Mouse (Mus musculus) thymus, postnatal 36 days (tissue): ENCODE data around the gene Daxx.
A peak's percentile ranks its signal among the peaks of the same experiment; 100 is the strongest.

Experiments
- DNase-seq, 2 experiments: peaks; one replicate each; pipeline ENCODE4 v3.0.0; 2022; ENCODE audit warnings: mixed read lengths in 2 of 2

Daxx gene

GRCm38 (mm10) chr17:33921361-33921760 is 12.1 kb downstream of the Daxx start:
- DNase-seq: no peak

- peak; percentile 53 to 58 for DNase-seq
Measured at GRCm38 (mm10) chr17:33924577-33925283, 15.5 kb downstream of the Daxx start.

GRCm38 (mm10) chr17:33925406-33926116 is 16.3 kb downstream of the Daxx start:
- DNase-seq: peak in 1 of 2 experiments; percentile 19

GRCm38 (mm10) chr17:33926207-33926932 is 17.2 kb downstream of the Daxx start:
- peak in 1 of 2 experiments; percentile 45 for DNase-seq

- peak in 1 of 2 experiments; percentile 7 for DNase-seq
Measured at GRCm38 (mm10) chr17:33928251-33928947, 19.2 kb downstream of the Daxx start.

GRCm38 (mm10) chr17:33929371-33930279 is 20.4 kb downstream of the Daxx start, which contains the start of gene Rgl2:
Gene Rgl2, plus strand, starts transcription at chr17:33929543.
- DNase-seq: peak; percentile 95 to 96

GRCm38 (mm10) chr17:33930280-33931158 is 21.3 kb downstream of the Daxx start:
- DNase-seq: peak; percentile 76 to 87

GRCm38 (mm10) chr17:33931159-33931866 is 22.1 kb downstream of the Daxx start:
- DNase-seq: peak in 1 of 2 experiments; percentile 53

- DNase-seq: peak in 1 of 2 experiments; percentile 20
Measured at GRCm38 (mm10) chr17:33931947-33932346, 22.7 kb downstream of the Daxx start.

GRCm38 (mm10) chr17:33932448-33932847 is 23.2 kb downstream of the Daxx start:
- DNase-seq: peak in 1 of 2 experiments; percentile 22

GRCm38 (mm10) chr17:33932970-33933369 is 23.8 kb downstream of the Daxx start:
- peak in 1 of 2 experiments; percentile 9 for DNase-seq

- DNase-seq: peak in 1 of 2 experiments; percentile 11
Measured at GRCm38 (mm10) chr17:33935422-33936055, 26.3 kb downstream of the Daxx start.

- peak in 1 of 2 experiments; percentile 16 for DNase-seq
Measured at GRCm38 (mm10) chr17:33936993-33937392, 27.8 kb downstream of the Daxx start.

- no peak for DNase-seq
Measured at GRCm38 (mm10) chr17:33938783-33939182, 29.6 kb downstream of the Daxx start.

GRCm38 (mm10) chr17:33940206-33940805 is 31.1 kb downstream of the Daxx start, which contains the start of the genes Pfdn6 and Wdr46:
Gene Pfdn6, minus strand, starts transcription at chr17:33940343.
Gene Wdr46, plus strand, starts transcription at chr17:33940660.
- peak; percentile 82 to 84 for DNase-seq

- DNase-seq: peak in 1 of 2 experiments; percentile 52
Measured at GRCm38 (mm10) chr17:33940981-33941380, 31.8 kb downstream of the Daxx start.

- no peak for DNase-seq
Measured at GRCm38 (mm10) chr17:33941381-33941780, 32.2 kb downstream of the Daxx start.

GRCm38 (mm10) chr17:33943454-33943853 is 34.2 kb downstream of the Daxx start:
- no peak for DNase-seq
